Comparison of ENCODE assay signal across 47 mouse cellular contexts in genomic region chr12:87449456-87449855, GRCm38 (mm10). TPM values are rescaled to one million over a fixed set of nuclear protein-coding genes. Genes with fewer than 3 reads are reported as not detected.
"Had no signal": no experiment of that assay in that cellular context is flagged by ENCODE, and none has a peak within 500 bp of the region (broad histone marks: within the 10 kb centered on the region; RNA-seq: fewer than 3 reads in every experiment).

No protein-coding gene starts in this region.

- H3K9ac ChIP-seq: limb, embryonic 12.5 days; limb, embryonic 13.5 days; limb, embryonic 15.5 days; liver, embryonic 12.5 days; liver, embryonic 13.5 days; liver, embryonic 14.5 days; liver, embryonic 15.5 days; liver, postnatal 0 days; lung, embryonic 14.5 days; lung, embryonic 15.5 days; midbrain, embryonic 12.5 days; midbrain, embryonic 13.5 days; midbrain, embryonic 15.5 days had no signal

- DNase-seq: left cerebral cortex, postnatal 4 days; liver; liver, embryonic 13.5 days; liver, postnatal 0 days; lung, adult 18-20 months; lung, adult 2 months; lung, embryonic 14.5 days; lung, postnatal 10 days; lung, postnatal 14 days; lung, postnatal 36 days; lung, postnatal 4 days; midbrain, embryonic 14.5 days had no signal

- H3K4me2 ChIP-seq: limb, embryonic 12.5 days; limb, embryonic 13.5 days; limb, embryonic 15.5 days; liver, embryonic 11.5 days; liver, embryonic 12.5 days; liver, embryonic 13.5 days; liver, embryonic 15.5 days; lung, embryonic 14.5 days; lung, embryonic 15.5 days; midbrain, embryonic 11.5 days; midbrain, embryonic 12.5 days; midbrain, embryonic 13.5 days; midbrain, embryonic 15.5 days had no signal

- H3K9me3 ChIP-seq: limb, embryonic 10.5 days; limb, embryonic 12.5 days; limb, embryonic 13.5 days; limb, embryonic 15.5 days; liver, embryonic 12.5 days; liver, embryonic 13.5 days; liver, embryonic 15.5 days; lung, embryonic 15.5 days; megakaryocyte, embryonic 14.5 days; midbrain, embryonic 10.5 days; midbrain, embryonic 12.5 days; midbrain, embryonic 13.5 days; midbrain, embryonic 15.5 days had no signal

- H3K27me3 ChIP-seq: limb, embryonic 12.5 days; limb, embryonic 13.5 days; limb, embryonic 15.5 days; liver, embryonic 12.5 days; liver, embryonic 13.5 days; liver, embryonic 15.5 days; lung, embryonic 15.5 days; megakaryocyte, embryonic 14.5 days; midbrain, embryonic 12.5 days; midbrain, embryonic 13.5 days; midbrain, embryonic 15.5 days had no signal

- H3K4me3 ChIP-seq: left cerebral cortex, adult 2 months; limb, embryonic 10.5 days; limb, embryonic 12.5 days; limb, embryonic 13.5 days; limb, embryonic 15.5 days; liver, embryonic 12.5 days; liver, embryonic 13.5 days; liver, embryonic 15.5 days; lung, embryonic 15.5 days; megakaryocyte, embryonic 14.5 days; midbrain, embryonic 10.5 days; midbrain, embryonic 12.5 days; midbrain, embryonic 13.5 days; midbrain, embryonic 15.5 days had no signal

- H3K27ac ChIP-seq: left cerebral cortex, adult 2 months; limb, embryonic 10.5 days; limb, embryonic 12.5 days; limb, embryonic 13.5 days; limb, embryonic 15.5 days; liver, embryonic 12.5 days; liver, embryonic 13.5 days; liver, embryonic 14.5 days; liver, embryonic 15.5 days; lung, embryonic 15.5 days; macrophage; midbrain, embryonic 10.5 days; midbrain, embryonic 12.5 days; midbrain, embryonic 13.5 days; midbrain, embryonic 15.5 days had no signal

RNA-seq across cellular contexts. Expression of gene Gm5788, which starts 45.1 kb away (rescaled TPM):
- total RNA-seq: left cerebral cortex, adult 2 months; left cerebral cortex, adult 8-10 months; left cerebral cortex, postnatal 10 days; left cerebral cortex, postnatal 14 days; left cerebral cortex, postnatal 25 days; left cerebral cortex, postnatal 36 days; left cerebral cortex, postnatal 4 days; liver, adult 2 months; megakaryocyte progenitor cell, adult 5-6 weeks; megakaryocyte, adult 5-6 weeks; megakaryocyte-erythroid progenitor cell, adult 5-6 weeks; midbrain, postnatal 0 days; monocyte, adult 5-6 weeks had no signal
- polyA plus RNA-seq: limb, embryonic 10.5 days; limb, embryonic 11.5 days; limb, embryonic 12.5 days; limb, embryonic 13.5 days; limb, embryonic 14.5 days; limb, embryonic 15.5 days; liver, adult 2 months; liver, embryonic 11.5 days; liver, embryonic 12.5 days; liver, embryonic 13.5 days; liver, embryonic 14.5 days; liver, embryonic 15.5 days; liver, embryonic 16.5 days; liver, postnatal 0 days; lung, adult 2 months; lung, embryonic 14.5 days; lung, embryonic 15.5 days; lung, embryonic 16.5 days; lung, postnatal 0 days; macrophage; midbrain, embryonic 10.5 days; midbrain, embryonic 11.5 days; midbrain, embryonic 12.5 days; midbrain, embryonic 13.5 days; midbrain, embryonic 14.5 days; midbrain, embryonic 15.5 days; midbrain, embryonic 16.5 days; midbrain, postnatal 0 days; neural tube, embryonic 11.5 days had no signal
